Mouse (Mus musculus): ENCODE results near the gene Ntn1. TPM values are rescaled to one million over a fixed set of nuclear protein-coding genes. Genes with fewer than 3 reads are reported as not detected.

Ntn1 gene
- polyA plus RNA-seq, 1 experiment from 2014 or later: 7.0 TPM

- 75% methylated on average over 4 of the region's 4 CpGs for WGBS
- peaks cover 16% of the 10 kb centered on the region; the same call in 1 of the 2 replicates for H3K4me1 ChIP-seq
- H3K27ac ChIP-seq: no peak overlapping the region
- DNase-seq (ENCODE audit: low spot score): no peak
- no peak overlapping the region for H3K4me3 ChIP-seq
- 0 out of 2 replicates have a peak, but pooled peaks cover 4% of the 10 kb centered on the region for H3K27me3 ChIP-seq (ENCODE audit: insufficient read depth, poor library complexity, severe bottlenecking)
- no peaks in the 10 kb centered on the region for H3K36me3 ChIP-seq
- H3K9me3 ChIP-seq: no peaks in the 10 kb centered on the region
Measured at GRCm38 (mm10) chr11:68301660-68302059, 99.0 kb downstream of the Ntn1 start.

- peaks cover 14% of the 10 kb centered on the region for H3K4me1 ChIP-seq
- no peak overlapping the region for H3K4me3 ChIP-seq
- H3K27ac ChIP-seq: no peak overlapping the region
- H3K9me3 ChIP-seq: no peaks in the 10 kb centered on the region
- 75% methylated on average over 5 of the region's 5 CpGs for WGBS
- no peaks in the 10 kb centered on the region for H3K36me3 ChIP-seq
- H3K27me3 ChIP-seq (ENCODE audit: insufficient read depth, poor library complexity, severe bottlenecking): peaks cover 22% of the 10 kb centered on the region
- DNase-seq (ENCODE audit: low spot score): no peak
Measured at GRCm38 (mm10) chr11:68295474-68295873, 105.1 kb downstream of the Ntn1 start.

GRCm38 (mm10) chr11:68290631-68291030 lies 110.0 kb downstream of the Ntn1 start:
- 81% methylated on average over 8 of the region's 8 CpGs for WGBS

GRCm38 (mm10) chr11:68287331-68287730 lies 113.3 kb downstream of the Ntn1 start:
- peaks cover 19% of the 10 kb centered on the region; the same call in 1 of the 2 replicates for H3K27me3 ChIP-seq (ENCODE audit: insufficient read depth, poor library complexity, severe bottlenecking)
- H3K9me3 ChIP-seq: no peaks in the 10 kb centered on the region
- H3K36me3 ChIP-seq: no peaks in the 10 kb centered on the region
- no peak for DNase-seq (ENCODE audit: low spot score)
- WGBS: 67% methylated on average over 5 of the region's 5 CpGs
- H3K4me3 ChIP-seq: no peak overlapping the region
- no peak overlapping the region for H3K27ac ChIP-seq
- peaks cover 35% of the 10 kb centered on the region for H3K4me1 ChIP-seq

More at GRCm38 (mm10) chr11:68290631-68291030, 110.0 kb downstream of the Ntn1 start:
- DNase-seq (ENCODE audit: low spot score): no peak
- Histone ChIP-seq H3K9me3 (no peaks in the 10 kb centered on the region), H3K4me3 (no peak overlapping the region), H3K36me3 (no peaks in the 10 kb centered on the region), H3K4me1 (peaks cover 31% of the 10 kb centered on the region), H3K27ac (no peak overlapping the region), H3K27me3 (ENCODE audit: insufficient read depth, poor library complexity, severe bottlenecking) (peaks cover 19% of the 10 kb centered on the region)

GRCm38 (mm10) chr11:68286142-68286808 lies 114.3 kb downstream of the Ntn1 start:
- Histone ChIP-seq H3K9me3 (no peaks in the 10 kb centered on the region), H3K27me3 (ENCODE audit: insufficient read depth, poor library complexity, severe bottlenecking) (peaks cover 20% of the 10 kb centered on the region; the same call in 1 of the 2 replicates), H3K4me3 (no peak overlapping the region), H3K4me1 (peaks cover 32% of the 10 kb centered on the region), H3K36me3 (no peaks in the 10 kb centered on the region), H3K27ac (peak overlapping the region; percentile 48)
- WGBS: 36% methylated on average over 10 of the region's 10 CpGs
- DNase-seq (ENCODE audit: low spot score): no peak

- WGBS: 16% methylated on average over 3 of the region's 3 CpGs
- Histone ChIP-seq H3K27me3 (ENCODE audit: insufficient read depth, poor library complexity, severe bottlenecking) (peaks cover 15% of the 10 kb centered on the region; the same call in 1 of the 2 replicates), H3K36me3 (no peaks in the 10 kb centered on the region), H3K4me3 (no peak overlapping the region), H3K4me1 (peaks cover 32% of the 10 kb centered on the region), H3K9me3 (no peaks in the 10 kb centered on the region), H3K27ac (peak overlapping the region; percentile 48)
- no peak for DNase-seq (ENCODE audit: low spot score)
Measured at GRCm38 (mm10) chr11:68285754-68286141, 114.9 kb downstream of the Ntn1 start.

GRCm38 (mm10) chr11:68280001-68280510 lies 120.6 kb downstream of the Ntn1 start:
- Histone ChIP-seq H3K4me1 (peaks cover 15% of the 10 kb centered on the region; the same call in 1 of the 2 replicates), H3K36me3 (0 out of 2 replicates have a peak, but pooled peaks cover 3% of the 10 kb centered on the region), H3K9me3 (no peaks in the 10 kb centered on the region), H3K27me3 (ENCODE audit: insufficient read depth, poor library complexity, severe bottlenecking) (peaks cover 58% of the 10 kb centered on the region), H3K4me3 (no peak overlapping the region), H3K27ac (no peak overlapping the region)
- no peak for DNase-seq (ENCODE audit: low spot score)
- WGBS: 63% methylated on average over 10 of the region's 10 CpGs

GRCm38 (mm10) chr11:68276945-68277344 lies 123.7 kb downstream of the Ntn1 start:
- H3K27ac ChIP-seq: no peak overlapping the region
- H3K27me3 ChIP-seq (ENCODE audit: insufficient read depth, poor library complexity, severe bottlenecking): peaks cover 54% of the 10 kb centered on the region
- H3K36me3 ChIP-seq: 0 out of 2 replicates have a peak, but pooled peaks cover 3% of the 10 kb centered on the region
- no peak for DNase-seq (ENCODE audit: low spot score)
- WGBS: 39% methylated on average over 7 of the region's 7 CpGs
- H3K4me1 ChIP-seq: peaks cover 18% of the 10 kb centered on the region
- H3K4me3 ChIP-seq: no peak overlapping the region
- H3K9me3 ChIP-seq: no peaks in the 10 kb centered on the region

- Histone ChIP-seq H3K4me1 (peaks cover 8% of the 10 kb centered on the region; the same call in 1 of the 2 replicates), H3K4me3 (no peak overlapping the region), H3K36me3 (0 out of 2 replicates have a peak, but pooled peaks cover 3% of the 10 kb centered on the region), H3K9me3 (no peaks in the 10 kb centered on the region), H3K27ac (no peak overlapping the region), H3K27me3 (ENCODE audit: insufficient read depth, poor library complexity, severe bottlenecking) (peaks cover 59% of the 10 kb centered on the region)
- no peak for DNase-seq (ENCODE audit: low spot score)
- 74% methylated on average over 10 of the region's 10 CpGs for WGBS
Measured at GRCm38 (mm10) chr11:68274331-68274811, 126.3 kb downstream of the Ntn1 start.

GRCm38 (mm10) chr11:68273855-68274254 lies 126.8 kb downstream of the Ntn1 start:
- H3K27me3 ChIP-seq (ENCODE audit: insufficient read depth, poor library complexity, severe bottlenecking): peaks cover 56% of the 10 kb centered on the region
- H3K36me3 ChIP-seq: 0 out of 2 replicates have a peak, but pooled peaks cover 3% of the 10 kb centered on the region
- H3K27ac ChIP-seq: no peak overlapping the region
- peaks cover 8% of the 10 kb centered on the region; the same call in 1 of the 2 replicates for H3K4me1 ChIP-seq
- WGBS: 88% methylated on average over 12 of the region's 12 CpGs
- no peaks in the 10 kb centered on the region for H3K9me3 ChIP-seq
- H3K4me3 ChIP-seq: no peak overlapping the region
- no peak for DNase-seq (ENCODE audit: low spot score)

GRCm38 (mm10) chr11:68270730-68271467 lies 129.7 kb downstream of the Ntn1 start:
- no peaks in the 10 kb centered on the region for H3K9me3 ChIP-seq
- no peak for DNase-seq (ENCODE audit: low spot score)
- H3K4me3 ChIP-seq: no peak overlapping the region
- H3K4me1 ChIP-seq: peaks cover 8% of the 10 kb centered on the region; the same call in 1 of the 2 replicates
- H3K36me3 ChIP-seq: 0 out of 2 replicates have a peak, but pooled peaks cover 2% of the 10 kb centered on the region
- H3K27ac ChIP-seq: no peak overlapping the region
- WGBS: 73% methylated on average over 19 of the region's 19 CpGs
- peaks cover 28% of the 10 kb centered on the region for H3K27me3 ChIP-seq (ENCODE audit: insufficient read depth, poor library complexity, severe bottlenecking)

- peaks cover 3% of the 10 kb centered on the region; the same call in 1 of the 2 replicates for H3K36me3 ChIP-seq
- no peak overlapping the region for H3K4me3 ChIP-seq
- DNase-seq (ENCODE audit: low spot score): no peak
- H3K27ac ChIP-seq: no peak overlapping the region
- WGBS: 75% methylated on average over 5 of the region's 5 CpGs
- H3K4me1 ChIP-seq: 0 out of 2 replicates have a peak, but pooled peaks cover 5% of the 10 kb centered on the region
- no peaks in the 10 kb centered on the region for H3K9me3 ChIP-seq
- H3K27me3 ChIP-seq (ENCODE audit: insufficient read depth, poor library complexity, severe bottlenecking): no peaks in the 10 kb centered on the region; the same call in 1 of the 2 replicates
Measured at GRCm38 (mm10) chr11:68264276-68264675, 136.3 kb downstream of the Ntn1 start.
